Comparison of ENCODE assay signal across 28 mouse cellular contexts in genomic region chr10:58915301-58916245, GRCm38 (mm10).
DNase-seq lines count a peak whose midpoint lies in the region; ATAC-seq and TF ChIP-seq lines count a peak whose summit lies in the region.
"Had no signal": no experiment of that assay in that cellular context is flagged by ENCODE, and none has a peak within 500 bp of the region (broad histone marks: within the 10 kb centered on the region; RNA-seq: fewer than 3 reads in every experiment).

No protein-coding gene starts in this region.

- no peaks in the 10 kb centered on the region for H3K36me3 ChIP-seq in heart, embryonic 10.5 days
- no peaks in the 10 kb centered on the region for H3K36me3 ChIP-seq in lung, postnatal 0 days (ENCODE audit: insufficient read depth, low read length)
- no peaks in the 10 kb centered on the region for H3K36me3 ChIP-seq in stomach, postnatal 0 days (ENCODE audit: control insufficient read depth, insufficient read depth, low read length)
- H3K36me3 ChIP-seq: forebrain, embryonic 10.5 days; heart, embryonic 13.5 days; midbrain, embryonic 13.5 days; stomach, embryonic 15.5 days had no signal

- no peak overlapping the region for H3K27ac ChIP-seq in heart, embryonic 10.5 days
- H3K27ac ChIP-seq in lung, postnatal 0 days (ENCODE audit: low read length): no peak overlapping the region
- H3K27ac ChIP-seq in stomach, postnatal 0 days (replicated peaks): no peak overlapping the region
- H3K27ac ChIP-seq: forebrain, embryonic 10.5 days; gastrocnemius, adult 2 months; heart, adult 2 months; heart, embryonic 13.5 days; hindbrain, embryonic 14.5 days; kidney, postnatal 0 days; macrophage; midbrain, embryonic 13.5 days; stomach, embryonic 15.5 days had no signal

- H3K9me3 ChIP-seq in heart, embryonic 10.5 days: no peaks in the 10 kb centered on the region
- H3K9me3 ChIP-seq in lung, postnatal 0 days (ENCODE audit: low read length): no peaks in the 10 kb centered on the region
- no peaks in the 10 kb centered on the region for H3K9me3 ChIP-seq in stomach, postnatal 0 days (ENCODE audit: control insufficient read depth, low read length)
- H3K9me3 ChIP-seq: forebrain, embryonic 10.5 days; heart, embryonic 13.5 days; stomach, embryonic 15.5 days had no signal

- TF ChIP-seq CTCF in lung, postnatal 0 days (IDR thresholded peaks at IDR 0.05): no peak
- no peak for TF ChIP-seq CTCF in stomach, postnatal 0 days (IDR thresholded peaks at IDR 0.05; ENCODE audit: low read depth)

- no peak overlapping the region for H3K4me3 ChIP-seq in heart, embryonic 10.5 days
- no peak overlapping the region for H3K4me3 ChIP-seq in lung, postnatal 0 days (ENCODE audit: low read depth, low read length)
- no peak overlapping the region for H3K4me3 ChIP-seq in stomach, postnatal 0 days (ENCODE audit: low read depth, low read length)
- H3K4me3 ChIP-seq: forebrain, embryonic 10.5 days; gastrocnemius, adult 2 months; heart, adult 2 months; heart, embryonic 13.5 days; midbrain, embryonic 13.5 days; stomach, embryonic 15.5 days had no signal

- TF ChIP-seq EP300 in lung, postnatal 0 days (IDR thresholded peaks at IDR 0.05): no peak
- TF ChIP-seq EP300 in stomach, postnatal 0 days (optimal IDR thresholded peaks at IDR 0.05): no peak

- H3K4me2 ChIP-seq in lung, postnatal 0 days (replicated peaks; ENCODE audit: low read depth, low read length): no peak overlapping the region
- no peak overlapping the region for H3K4me2 ChIP-seq in stomach, postnatal 0 days (replicated peaks; ENCODE audit: low read depth)
- H3K4me2 ChIP-seq: heart, embryonic 13.5 days; hindbrain, embryonic 14.5 days; liver, embryonic 11.5 days; midbrain, embryonic 13.5 days; stomach, embryonic 15.5 days had no signal

- ATAC-seq in lung, postnatal 0 days: no peak
- peak; percentile 75; the same call in 1 of the 2 replicates for ATAC-seq in stomach, postnatal 0 days (ENCODE audit: low FRiP score, low TSS enrichment)
- ATAC-seq in inflammation-experienced regulatory T-cells, adult 6 months: no peak
- ATAC-seq: CD4-positive, CD25-positive, alpha-beta regulatory T cell, adult 4 months; forebrain, embryonic 16.5 days; midbrain, embryonic 13.5 days had no signal

- H3K4me1 ChIP-seq in heart, embryonic 10.5 days: no peaks in the 10 kb centered on the region
- H3K4me1 ChIP-seq in lung, postnatal 0 days (ENCODE audit: insufficient read depth, low read depth, low read length): no peaks in the 10 kb centered on the region
- H3K4me1 ChIP-seq in stomach, postnatal 0 days (replicated peaks; ENCODE audit: control insufficient read depth, insufficient read depth): no peaks in the 10 kb centered on the region
- H3K4me1 ChIP-seq: forebrain, embryonic 10.5 days; heart, embryonic 13.5 days; midbrain, embryonic 13.5 days had no signal

- H3K27me3 ChIP-seq in heart, embryonic 10.5 days (ENCODE audit: insufficient read depth, poor library complexity, severe bottlenecking): peaks cover 28% of the 10 kb centered on the region
- H3K27me3 ChIP-seq in lung, postnatal 0 days (replicated peaks; ENCODE audit: insufficient read depth, low read length): no peaks in the 10 kb centered on the region
- no peaks in the 10 kb centered on the region for H3K27me3 ChIP-seq in stomach, postnatal 0 days (ENCODE audit: control insufficient read depth, insufficient read depth, low read length)
- H3K27me3 ChIP-seq: midbrain, embryonic 13.5 days; stomach, embryonic 15.5 days had no signal

- peak; percentile 81 for DNase-seq in heart, adult 11 months
- DNase-seq in heart, embryonic 10.5 days (ENCODE audit: low spot score): no peak
- peak; percentile 37 for DNase-seq in lung, postnatal 0 days (ENCODE audit: low spot score)
- DNase-seq in lung, postnatal 25 days (ENCODE audit: low spot score): no peak
- DNase-seq in adipocyte (ENCODE audit: low spot score): peak; percentile 45
- DNase-seq in stomach, postnatal 0 days (ENCODE audit: low spot score): no peak
- DNase-seq: adrenal gland, adult 2 months; adrenal gland, postnatal 36 days; cerebellum, adult 18-20 months; cerebellum, postnatal 10 days; gastrocnemius, adult 2 months; gastrocnemius, postnatal 36 days; heart, adult 2 months; heart, postnatal 10 days; kidney, adult 18-20 months; kidney, postnatal 4 days; thymus, postnatal 14 days had no signal

- no peak overlapping the region for H3K9ac ChIP-seq in lung, postnatal 0 days (replicated peaks; ENCODE audit: low read depth)
- H3K9ac ChIP-seq in stomach, postnatal 0 days (ENCODE audit: low read length): no peak overlapping the region
- H3K9ac ChIP-seq: heart, embryonic 13.5 days; hindbrain, embryonic 14.5 days; midbrain, embryonic 13.5 days; stomach, embryonic 15.5 days had no signal

- 81% methylated on average over 8 of the region's 8 CpGs for WGBS in heart, embryonic 10.5 days
- WGBS in lung, postnatal 0 days: 66% methylated on average over 8 of the region's 8 CpGs
- 57% methylated on average over 8 of the region's 8 CpGs for WGBS in stomach, postnatal 0 days

Comparison
In these comparisons a context has a peak if more than half of its experiments do, and no peak if none do; other contexts are left out.
1. DNase-seq: peak in heart, adult 11 months (single experiment), lung, postnatal 0 days (single experiment) and adipocyte (single experiment); none in heart, embryonic 10.5 days (single experiment), lung, postnatal 25 days (single experiment) and stomach, postnatal 0 days (single experiment).